18 mouse cellular contexts compared by ENCODE assay signal in genomic region chr2:59424205-59424604, GRCm38 (mm10).
DNase-seq lines count a peak whose midpoint lies in the region; ATAC-seq and TF ChIP-seq lines count a peak whose summit lies in the region.
"Had no signal": no experiment of that assay in that cellular context is flagged by ENCODE, and none has a peak within 500 bp of the region (broad histone marks: within the 10 kb centered on the region; RNA-seq: fewer than 3 reads in every experiment).

No protein-coding gene starts in this region.

- no peaks in the 10 kb centered on the region for H3K36me3 ChIP-seq in heart, adult 2 months (ENCODE audit: control insufficient read depth, insufficient read depth, low read length)
- H3K36me3 ChIP-seq in kidney, embryonic 15.5 days = no peaks in the 10 kb centered on the region
- H3K36me3 ChIP-seq in midbrain, embryonic 15.5 days (replicated peaks) = no peaks in the 10 kb centered on the region
- H3K36me3 ChIP-seq in midbrain, embryonic 14.5 days (ENCODE audit: control insufficient read depth, insufficient read depth, low read length) = no peaks in the 10 kb centered on the region
- H3K36me3 ChIP-seq: forebrain, embryonic 15.5 days; heart, embryonic 13.5 days; midbrain, embryonic 13.5 days had no signal

- H3K4me3 ChIP-seq in heart, adult 2 months = no peak overlapping the region
- no peak overlapping the region for H3K4me3 ChIP-seq in kidney, embryonic 15.5 days (replicated peaks)
- no peak overlapping the region for H3K4me3 ChIP-seq in midbrain, embryonic 15.5 days
- no peak overlapping the region for H3K4me3 ChIP-seq in midbrain, embryonic 14.5 days (replicated peaks; ENCODE audit: low read depth, low read length)
- H3K4me3 ChIP-seq: forebrain, embryonic 15.5 days; heart, embryonic 13.5 days; megakaryocyte, embryonic 14.5 days; midbrain, embryonic 13.5 days had no signal

- peak; percentile 24; the same call in 1 of the 2 replicates for ATAC-seq in kidney, embryonic 15.5 days (replicated peaks; ENCODE audit: low FRiP score)
- ATAC-seq in midbrain, embryonic 15.5 days (replicated peaks) = 0 out of 2 replicates have a peak, but pooled peaks have one; percentile 4
- ATAC-seq in midbrain, embryonic 14.5 days (ENCODE audit: low FRiP score, low TSS enrichment) = no peak
- ATAC-seq: CD4-positive, CD25-positive, alpha-beta regulatory T cell, adult 4 months; inflammation-experienced regulatory T-cells, adult 6 months had no signal

- no peak for TF ChIP-seq POLR2A in heart, adult 2 months (IDR thresholded peaks at IDR 0.05; ENCODE audit: insufficient read depth, low read depth, low read length)

- intact Hi-C loops in heart, adult 2 months (cut with DNase I) = loop anchor here (1.0 to 5.0 kb wide), 3 partner anchors 592 to 742 kb away; no protein-coding TSS in a partner anchor

- no peak overlapping the region for H3K4me2 ChIP-seq in kidney, embryonic 15.5 days
- H3K4me2 ChIP-seq in midbrain, embryonic 15.5 days = no peak overlapping the region
- no peak overlapping the region for H3K4me2 ChIP-seq in midbrain, embryonic 14.5 days (ENCODE audit: low read length)
- H3K4me2 ChIP-seq: forebrain, embryonic 15.5 days; heart, embryonic 13.5 days; midbrain, embryonic 13.5 days had no signal

- TF ChIP-seq CTCF in heart, adult 2 months (IDR thresholded peaks at IDR 0.05) = no peak

- H3K4me1 ChIP-seq in heart, adult 2 months (ENCODE audit: control insufficient read depth, insufficient read depth, low read length) = peaks cover 13% of the 10 kb centered on the region
- peaks cover 10% of the 10 kb centered on the region for H3K4me1 ChIP-seq in kidney, embryonic 15.5 days
- H3K4me1 ChIP-seq in midbrain, embryonic 15.5 days = no peaks in the 10 kb centered on the region
- no peaks in the 10 kb centered on the region for H3K4me1 ChIP-seq in midbrain, embryonic 14.5 days (ENCODE audit: control insufficient read depth, insufficient read depth, low read length)
- H3K4me1 ChIP-seq: forebrain, embryonic 15.5 days; megakaryocyte, embryonic 14.5 days; midbrain, embryonic 13.5 days had no signal

- DNase-seq in heart, adult 2 months = no peak
- DNase-seq in heart, postnatal 4 days = no peak
- DNase-seq in kidney, adult 8-10 months = no peak
- DNase-seq in midbrain, embryonic 14.5 days = no peak
- no peak for DNase-seq in frontal cortex, postnatal 14 days (ENCODE audit: low spot score in 2 of 2)
- no peak for DNase-seq in spleen, postnatal 36 days (ENCODE audit: low spot score in 2 of 2)
- DNase-seq: adrenal gland, postnatal 25 days; gastrocnemius, postnatal 14 days; kidney, adult 9 months; lung, adult 2 months had no signal

- 83% methylated on average over 2 of the region's 2 CpGs for WGBS in heart, adult 2 months
- WGBS in kidney, embryonic 15.5 days = 84% methylated on average over 2 of the region's 2 CpGs
- 71% methylated on average over 2 of the region's 2 CpGs for WGBS in midbrain, embryonic 15.5 days
- WGBS in midbrain, embryonic 14.5 days = 87% methylated on average over 2 of the region's 2 CpGs

- H3K79me2 ChIP-seq in heart, adult 2 months (replicated peaks; ENCODE audit: control insufficient read depth, insufficient read depth, low read length) = no peaks in the 10 kb centered on the region

- no peak for TF ChIP-seq EP300 in heart, adult 2 months (IDR thresholded peaks at IDR 0.05; ENCODE audit: insufficient read depth, low read depth, low read length)

- no peaks in the 10 kb centered on the region for H3K27me3 ChIP-seq in heart, adult 2 months (ENCODE audit: control insufficient read depth, insufficient read depth, low read length)
- H3K27me3 ChIP-seq in kidney, embryonic 15.5 days = no peaks in the 10 kb centered on the region
- no peaks in the 10 kb centered on the region for H3K27me3 ChIP-seq in midbrain, embryonic 15.5 days (replicated peaks)
- no peaks in the 10 kb centered on the region for H3K27me3 ChIP-seq in midbrain, embryonic 14.5 days (ENCODE audit: control insufficient read depth, insufficient read depth, low read length)
- H3K27me3 ChIP-seq: forebrain, embryonic 15.5 days; heart, embryonic 13.5 days; midbrain, embryonic 13.5 days had no signal

- H3K9me3 ChIP-seq in kidney, embryonic 15.5 days (replicated peaks) = no peaks in the 10 kb centered on the region
- no peaks in the 10 kb centered on the region for H3K9me3 ChIP-seq in midbrain, embryonic 15.5 days
- H3K9me3 ChIP-seq in midbrain, embryonic 14.5 days (ENCODE audit: control insufficient read depth, low read length) = no peaks in the 10 kb centered on the region
- H3K9me3 ChIP-seq: forebrain, embryonic 15.5 days; heart, embryonic 13.5 days; midbrain, embryonic 13.5 days had no signal

- H3K9ac ChIP-seq in heart, adult 2 months (ENCODE audit: low read depth, low read length) = no peak overlapping the region
- no peak overlapping the region for H3K9ac ChIP-seq in kidney, embryonic 15.5 days
- H3K9ac ChIP-seq in midbrain, embryonic 15.5 days = no peak overlapping the region
- H3K9ac ChIP-seq in midbrain, embryonic 14.5 days (replicated peaks; ENCODE audit: low read length) = no peak overlapping the region
- H3K9ac ChIP-seq: forebrain, embryonic 15.5 days; heart, embryonic 13.5 days; midbrain, embryonic 13.5 days had no signal

- H3K27ac ChIP-seq in heart, adult 2 months = peak overlapping the region; percentile 26
- no peak overlapping the region for H3K27ac ChIP-seq in kidney, embryonic 15.5 days
- no peak overlapping the region for H3K27ac ChIP-seq in midbrain, embryonic 15.5 days
- no peak overlapping the region for H3K27ac ChIP-seq in midbrain, embryonic 14.5 days (replicated peaks; ENCODE audit: low read depth, low read length)
- H3K27ac ChIP-seq: forebrain, embryonic 15.5 days; heart, embryonic 13.5 days; midbrain, embryonic 13.5 days had no signal
